In genomic region chr3:151746058-151746457, GRCm38 (mm10) we compare ENCODE assay signal across 19 mouse cellular contexts. TPM values are rescaled to one million over a fixed set of nuclear protein-coding genes. Genes with fewer than 3 reads are reported as not detected.
A peak's percentile ranks its signal among the peaks of the same experiment; 100 is the strongest.
DNase-seq lines count a peak whose midpoint lies in the region; ATAC-seq lines count a peak whose summit lies in the region.
"Had no signal": no experiment of that assay in that cellular context is flagged by ENCODE, and none has a peak within 500 bp of the region (broad histone marks: within the 10 kb centered on the region; RNA-seq: fewer than 3 reads in every experiment).

No protein-coding gene starts in this region.

- ATAC-seq in common myeloid progenitor, adult 5-6 weeks (replicated peaks; ENCODE audit: low read depth, poor library complexity, severe bottlenecking), result peak; percentile 22; the same call in 1 of the 2 replicates
- peak; percentile 76 for ATAC-seq in granulocyte monocyte progenitor cell, adult 5-6 weeks (replicated peaks; ENCODE audit: poor library complexity, severe bottlenecking)
- peak; percentile 56 for ATAC-seq in megakaryocyte progenitor cell, adult 5-6 weeks (replicated peaks; ENCODE audit: poor library complexity)
- ATAC-seq in megakaryocyte-erythroid progenitor cell, adult 5-6 weeks (replicated peaks; ENCODE audit: low FRiP score, low TSS enrichment, poor library complexity, severe bottlenecking), result no peak
- ATAC-seq: forebrain, embryonic 14.5 days; forebrain, embryonic 16.5 days had no signal

- DNase-seq in retina, postnatal 1 day, result no peak
- DNase-seq: adrenal gland, adult 2 months; adrenal gland, postnatal 10 days; adrenal gland, postnatal 25 days; cerebellum, adult 11 months; cerebellum, adult 18-20 months; cerebellum, adult 8-10 months; cerebellum, adult 9-11 months; cerebellum, postnatal 14 days; cerebellum, postnatal 36 days had no signal

RNA-seq across cellular contexts. Expression of gene Ifi44, which starts 3.7 kb away (rescaled TPM):
- 2.1 and 5.0 TPM in 2 replicates for total RNA-seq in common myeloid progenitor, adult 5-6 weeks (2017)
- not detected in 2 replicates for total RNA-seq in granulocyte monocyte progenitor cell, adult 5-6 weeks (2014; fragmentation: Nextera tagmentation)
- total RNA-seq in granulocyte monocyte progenitor cell, adult 5-6 weeks (2017), result 0.04 and 0.10 TPM in 2 replicates
- total RNA-seq in megakaryocyte progenitor cell, adult 5-6 weeks (2015), result 1.7 and 4.6 TPM in 2 replicates
- total RNA-seq in megakaryocyte progenitor cell, adult 5-6 weeks (2017), result 1.0 and 1.5 TPM in 2 replicates
- total RNA-seq in megakaryocyte-erythroid progenitor cell, adult 5-6 weeks (2014; fragmentation: Nextera tagmentation), result 0.40 and 1.4 TPM in 2 replicates
- 1.1 and 2.3 TPM in 2 replicates for total RNA-seq in megakaryocyte-erythroid progenitor cell, adult 5-6 weeks (2017)
- total RNA-seq: ES-E14, MEL had no signal

RNA-seq across cellular contexts. Expression of gene Ifi44l, which starts 16.6 kb away (rescaled TPM):
- not detected in 2 replicates for total RNA-seq in common myeloid progenitor, adult 5-6 weeks (2017)
- total RNA-seq in granulocyte monocyte progenitor cell, adult 5-6 weeks (2014; fragmentation: Nextera tagmentation), result not detected in 2 replicates
- not detected in 2 replicates for total RNA-seq in granulocyte monocyte progenitor cell, adult 5-6 weeks (2017)
- not detected in 2 replicates for total RNA-seq in megakaryocyte progenitor cell, adult 5-6 weeks (2015)
- total RNA-seq in megakaryocyte progenitor cell, adult 5-6 weeks (2017), result not detected in 2 replicates
- total RNA-seq in megakaryocyte-erythroid progenitor cell, adult 5-6 weeks (2014; fragmentation: Nextera tagmentation), result not detected in 2 replicates
- not detected in 2 replicates for total RNA-seq in megakaryocyte-erythroid progenitor cell, adult 5-6 weeks (2017)
- total RNA-seq: adrenal gland, adult 2 months; adrenal gland, postnatal 10 days; adrenal gland, postnatal 25 days; adrenal gland, postnatal 4 days; ES-E14; MEL had no signal
